Mouse (Mus musculus) cortical plate, adult 2 months (tissue): ENCODE measurements at regions not wholly inside any gene's neighbourhood (a gene's known extent, or its start where the extent isn't known, plus 50 kb on each side); places are given as distances from the start of the nearest gene placed in this dataset.

Experiments
- CTCF ChIP-seq: fragments of 200-500 bp; IDR thresholded peaks from 2 replicates; pipeline ENCODE4 v1.5.1; 2011; ENCODE audit warnings: mild to moderate bottlenecking, control low read depth, low read length; ENCODE audit not compliant: insufficient read depth; ENCODE audit errors: extremely low read depth
- POLR2A ChIP-seq: fragments of 200-500 bp; IDR thresholded peaks from 2 replicates; pipeline ENCODE4 v1.6.1; 2011; ENCODE audit warnings: mild to moderate bottlenecking, low read length, control low read depth; ENCODE audit not compliant: insufficient read depth; ENCODE audit errors: extremely low read depth

- TF ChIP-seq CTCF (no peak), POLR2A (no peak)
These were observed 209.2 kb upstream of the Ferd3l start for GRCm38 (mm10) chr12:33719063-33719462.
